Mouse (Mus musculus) adipocyte (in vitro differentiated cells): ENCODE measurements at regions not wholly inside any gene's neighbourhood (a gene's known extent, or its start where the extent isn't known, plus 50 kb on each side); places are given as distances from the start of the nearest gene placed in this dataset.

ENCODE experiments used
- DNase-seq: peaks from one replicate; pipeline ENCODE4 v3.0.0-alpha.2; 2016; ENCODE audit warnings: low spot score

DNA sequence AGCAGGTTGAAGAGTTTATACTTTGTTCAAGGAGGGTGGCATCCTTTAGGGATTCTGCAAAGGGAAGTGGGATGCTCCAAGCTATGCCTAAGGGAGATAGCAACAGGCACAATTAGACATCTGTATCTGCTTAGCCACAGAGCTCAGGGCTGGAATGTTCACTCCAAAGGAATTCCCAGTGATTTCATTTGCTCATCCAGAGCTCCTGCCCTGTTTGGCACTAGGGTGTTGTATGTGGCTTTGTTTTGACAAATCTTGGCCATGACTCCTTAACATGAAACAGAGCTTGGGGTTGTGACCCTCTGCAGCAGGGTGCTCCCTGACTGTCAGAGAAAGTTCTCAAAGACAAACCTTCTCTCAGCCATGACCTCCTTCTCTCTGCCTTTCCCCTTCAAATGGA, 194.8 kb upstream of the 1810046K07Rik start:
- peak; percentile 67 for DNase-seq

DNA sequence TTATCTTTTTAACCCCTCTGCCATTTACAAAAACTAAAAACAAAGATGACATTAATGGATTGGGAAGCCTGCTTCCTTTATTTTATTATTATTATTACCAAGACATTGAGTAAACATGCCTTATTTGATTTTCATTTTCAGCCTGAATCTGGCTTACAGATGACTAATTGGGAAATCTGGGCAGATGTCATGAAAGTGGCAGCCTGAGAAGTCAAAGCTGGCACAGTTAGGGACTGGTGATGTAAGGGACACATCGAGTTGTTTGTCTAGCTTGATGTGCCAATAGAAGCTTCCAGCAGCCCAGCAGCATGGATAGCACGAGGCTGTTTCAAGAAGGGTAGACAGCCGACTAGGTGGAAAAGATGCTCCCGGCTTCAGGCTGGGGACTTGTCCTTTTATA, 197.2 kb upstream of the 1810046K07Rik start:
- DNase-seq = peak; percentile 95

GRCm38 (mm10) chr9:51538894-51539293, 210.2 kb upstream of the 1810046K07Rik start:
- DNase-seq = no peak

GRCm38 (mm10) chr9:51541940-51542339, 213.2 kb upstream of the 1810046K07Rik start:
- peak; percentile 50 for DNase-seq

GRCm38 (mm10) chr9:51572040-51572439, 193.1 kb upstream of the Arhgap20 start:
- DNase-seq = no peak

- DNase-seq = no peak
Measured at GRCm38 (mm10) chr9:51581601-51582000, 183.5 kb upstream of the Arhgap20 start.

- peak; percentile 57 for DNase-seq
Measured at GRCm38 (mm10) chr9:51593707-51594106, 171.4 kb upstream of the Arhgap20 start.

- peak; percentile 40 for DNase-seq
Measured at GRCm38 (mm10) chr9:51598706-51599105, 166.4 kb upstream of the Arhgap20 start.

DNA sequence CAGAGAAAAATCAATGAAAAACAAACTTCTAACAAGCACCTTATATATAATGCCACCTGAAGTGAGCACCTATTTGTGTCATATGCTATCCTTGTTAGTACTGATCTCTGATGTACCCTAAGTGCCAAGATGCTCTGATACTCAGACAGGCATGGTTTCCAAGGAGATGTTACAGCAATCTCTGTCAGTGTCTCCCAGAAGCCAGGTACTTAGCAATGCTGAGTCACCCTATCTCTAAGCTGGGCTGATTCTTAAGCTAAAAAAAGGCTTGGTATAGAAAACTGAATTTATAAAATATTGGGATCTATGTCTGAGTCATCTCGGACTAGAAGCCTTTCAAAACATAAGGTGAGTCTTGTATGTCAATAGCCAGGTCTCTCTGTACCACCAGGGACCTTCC, 157.0 kb upstream of the Arhgap20 start:
- no peak for DNase-seq

GRCm38 (mm10) chr9:51608697-51609456, 156.3 kb upstream of the Arhgap20 start:
- DNase-seq = no peak

- DNase-seq = no peak
Measured at GRCm38 (mm10) chr9:51626156-51626555, 139.0 kb upstream of the Arhgap20 start.

- no peak for DNase-seq
Measured at GRCm38 (mm10) chr9:51636097-51636496, 129.0 kb upstream of the Arhgap20 start.

DNA sequence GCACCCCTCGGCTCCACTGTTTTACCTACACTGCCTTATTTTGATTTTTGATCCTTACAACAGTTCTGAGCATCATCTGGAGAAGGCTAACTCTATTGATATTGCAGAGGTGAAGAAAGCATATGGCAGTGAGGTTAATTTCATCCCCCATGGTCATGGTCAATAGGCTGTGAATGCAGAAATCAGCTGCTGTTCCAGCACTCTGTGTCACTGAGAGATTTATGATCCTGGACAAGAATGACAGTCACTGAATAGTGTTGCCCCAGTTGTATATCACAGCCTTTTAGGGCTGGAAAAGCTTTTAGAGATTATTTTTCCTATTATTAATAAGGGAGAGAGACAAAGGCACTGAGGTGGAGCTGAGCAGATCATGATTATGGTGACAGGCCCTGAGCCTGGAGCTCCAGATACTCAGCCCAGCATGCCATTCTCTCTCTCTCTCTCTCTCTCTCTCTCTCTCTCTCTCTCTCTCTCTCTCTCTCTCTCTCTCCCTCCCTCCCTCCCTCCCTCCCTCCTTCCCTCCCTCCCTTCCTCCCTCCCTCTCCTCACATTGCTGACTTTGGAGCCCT, 128.5 kb upstream of the Arhgap20 start:
- no peak for DNase-seq

DNA sequence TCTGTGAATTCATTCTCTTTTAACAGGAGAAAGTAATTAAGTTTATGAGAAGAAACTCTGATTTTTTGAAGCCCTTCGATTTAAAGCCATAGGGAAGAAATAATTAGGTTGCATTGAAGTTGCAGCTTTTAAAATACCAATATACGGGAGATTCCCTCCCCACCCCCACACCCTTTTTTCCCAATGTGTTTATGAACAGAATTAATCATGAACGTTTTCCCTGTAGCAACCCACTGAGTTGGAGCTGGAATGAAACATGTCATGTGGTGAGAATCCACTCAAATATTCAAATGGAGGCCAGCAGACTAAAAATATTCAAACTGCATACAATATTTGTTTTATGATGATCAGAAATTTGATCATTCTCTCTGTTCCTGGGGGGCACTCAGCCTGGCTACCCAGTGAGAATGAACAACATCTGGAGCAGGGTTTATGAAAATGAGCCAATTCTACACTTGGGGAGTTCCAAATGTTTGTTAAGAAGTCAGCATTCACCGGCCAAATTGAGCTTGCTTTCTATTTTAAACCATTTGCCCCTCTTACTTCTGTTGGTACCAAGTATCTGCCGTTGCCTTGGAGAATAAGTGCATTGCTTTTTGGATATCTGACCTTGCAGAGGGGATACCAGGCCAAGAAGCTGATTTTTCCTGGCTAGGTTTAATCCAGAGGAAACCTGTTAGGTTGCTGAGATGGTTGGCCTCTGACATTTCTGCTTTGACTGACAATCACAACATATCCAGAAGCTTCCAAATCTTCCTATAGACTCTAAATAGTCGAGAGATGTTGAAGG, 127.8 kb upstream of the Arhgap20 start:
- DNase-seq = peak; percentile 42

DNA sequence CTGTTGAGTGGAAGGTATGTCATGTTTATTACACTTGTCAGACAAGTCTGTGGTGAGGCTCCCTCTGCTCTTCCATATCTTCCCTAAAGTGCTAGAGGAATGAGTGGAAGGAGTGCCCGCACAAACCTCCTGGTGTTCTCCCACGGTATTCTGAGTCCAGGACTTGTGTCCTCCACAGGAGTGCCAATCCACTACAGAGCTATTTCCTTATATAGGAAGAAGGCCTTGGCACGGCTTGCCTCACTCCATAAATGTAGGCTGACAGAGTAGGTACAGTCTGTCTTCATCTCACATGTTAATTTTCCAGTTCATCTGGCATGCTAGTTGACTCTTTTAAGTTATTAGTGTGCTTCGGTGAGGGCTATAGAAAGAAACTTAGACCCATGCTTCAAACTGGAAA, 123.4 kb upstream of the Arhgap20 start:
- no peak for DNase-seq

DNA sequence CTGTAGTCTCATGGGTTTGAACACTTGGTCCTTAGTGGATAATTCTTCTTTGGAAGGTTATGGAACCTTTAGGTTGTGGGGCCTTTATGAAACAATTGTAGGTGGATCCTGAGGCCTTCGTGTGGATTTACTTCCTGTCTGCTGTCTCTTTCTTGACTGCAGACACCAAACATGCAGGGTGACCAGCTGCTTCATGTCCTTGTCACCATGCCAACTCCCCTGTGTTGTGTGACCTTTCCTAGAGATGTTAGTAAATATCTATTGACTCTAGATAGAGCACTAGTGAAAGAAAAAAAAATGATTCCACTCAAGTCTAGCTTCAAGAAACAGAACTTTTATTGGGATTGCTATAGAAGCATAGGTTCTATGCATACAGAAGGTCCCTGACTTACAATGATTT, 119.7 kb upstream of the Arhgap20 start:
- no peak for DNase-seq

DNA sequence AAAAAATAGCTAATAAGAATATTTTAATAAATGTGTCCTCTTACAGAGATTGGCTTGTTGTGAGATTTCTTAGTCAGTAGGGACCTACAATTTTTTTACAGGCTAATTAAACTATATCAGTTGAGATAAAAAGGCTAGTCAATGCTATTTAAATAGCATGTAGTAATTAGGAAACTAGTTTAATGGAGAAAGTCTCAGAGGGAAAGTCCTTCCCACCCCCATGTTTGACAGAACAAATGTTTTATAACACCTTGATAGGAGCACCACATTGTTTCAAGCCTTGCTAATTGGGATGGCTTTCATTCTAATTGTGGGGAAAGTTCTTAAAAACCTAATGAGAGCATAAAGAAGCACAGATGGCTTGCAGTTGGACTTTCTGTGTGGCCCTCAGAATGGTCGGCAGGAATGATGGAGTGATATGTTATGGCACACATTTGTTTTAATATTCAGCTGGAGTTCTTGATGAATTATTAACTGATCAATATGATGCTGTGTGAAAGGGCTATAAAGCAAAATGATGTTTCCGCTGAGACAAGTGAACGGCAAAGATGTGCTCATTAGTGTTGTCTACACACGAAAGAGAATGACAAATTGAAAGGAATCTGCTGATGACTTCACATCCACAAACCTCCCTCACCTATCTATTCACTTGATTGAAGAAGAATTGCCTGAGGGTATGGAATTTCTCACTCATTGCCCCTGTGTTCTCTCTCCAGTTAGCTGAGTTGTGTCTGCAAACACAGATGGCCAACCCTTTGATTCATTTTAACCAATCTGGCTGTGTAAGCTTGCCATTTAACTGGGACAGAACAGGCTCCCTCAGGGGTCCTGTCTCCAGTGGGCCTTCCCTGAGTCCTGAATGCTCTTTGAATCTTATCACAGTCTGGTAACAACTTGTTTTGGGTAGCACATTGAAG, 111.5 kb upstream of the Arhgap20 start:
- DNase-seq = no peak

GRCm38 (mm10) chr9:51654645-51655044, 110.5 kb upstream of the Arhgap20 start:
- no peak for DNase-seq

DNA sequence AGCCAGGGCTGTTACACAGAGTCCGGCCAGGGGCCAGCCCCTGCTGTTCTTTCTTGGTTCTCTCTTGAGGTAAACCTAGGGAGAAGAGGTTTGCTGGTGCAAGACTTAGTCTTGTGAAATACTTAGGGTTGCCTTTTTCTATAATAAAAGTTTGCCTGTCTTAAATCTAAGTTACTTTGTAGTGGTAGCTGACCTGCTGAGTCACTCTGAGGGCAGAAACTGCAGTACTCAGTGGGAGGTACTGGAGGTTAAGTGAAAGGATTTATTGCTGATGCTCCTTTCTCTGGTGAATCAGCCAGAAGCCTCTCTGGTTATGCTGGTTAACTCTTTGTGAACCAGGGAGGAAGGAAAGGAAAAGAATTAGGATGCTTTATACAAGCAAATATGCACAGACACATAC, 107.3 kb upstream of the Arhgap20 start:
- no peak for DNase-seq

GRCm38 (mm10) chr9:51660908-51661874, 103.9 kb upstream of the Arhgap20 start:
- DNase-seq = no peak

GRCm38 (mm10) chr9:51661911-51662310, 103.2 kb upstream of the Arhgap20 start:
- DNase-seq = no peak
